Mouse (Mus musculus): ENCODE data around the gene Casp9. TPM values are rescaled to one million over a fixed set of nuclear protein-coding genes. Genes with fewer than 3 reads are reported as not detected.

The Casp9 gene
- polyA plus RNA-seq, 1 experiment from 2014 or later = 15.8 TPM

- WGBS = 90% methylated on average over 6 of the region's 6 CpGs
- Histone ChIP-seq H3K36me3 (ENCODE audit: control insufficient read depth, insufficient read depth) (no peaks in the 10 kb centered on the region), H3K4me1 (replicated peaks; ENCODE audit: control insufficient read depth, insufficient read depth, low read length) (no peaks in the 10 kb centered on the region), H3K27me3 (replicated peaks; ENCODE audit: control insufficient read depth, insufficient read depth, low read length) (no peaks in the 10 kb centered on the region), H3K27ac (ENCODE audit: low read length) (no peak within 1 kb of the TSS), H3K9me3 (ENCODE audit: control insufficient read depth, low read length) (no peaks in the 10 kb centered on the region), H3K4me2 (ENCODE audit: low read length) (no peak within 1 kb of the TSS), H3K9ac (replicated peaks; ENCODE audit: low read depth, low read length) (no peak within 1 kb of the TSS), H3K4me3 (replicated peaks; ENCODE audit: low read length) (no peak within 1 kb of the TSS)
- no peak for ATAC-seq
Measured at GRCm38 (mm10) chr4:141845999-141846398, 52.6 kb downstream of the Casp9 start, which contains the start of gene Ctrc. Gene Ctrc, minus strand, starts transcription at chr4:141846359.

- Histone ChIP-seq H3K9ac (replicated peaks; ENCODE audit: low read depth, low read length) (no peak overlapping the region), H3K27me3 (replicated peaks; ENCODE audit: control insufficient read depth, insufficient read depth, low read length) (no peaks in the 10 kb centered on the region), H3K9me3 (ENCODE audit: control insufficient read depth, low read length) (no peaks in the 10 kb centered on the region), H3K4me3 (replicated peaks; ENCODE audit: low read length) (no peak overlapping the region), H3K27ac (ENCODE audit: low read length) (no peak overlapping the region), H3K36me3 (ENCODE audit: control insufficient read depth, insufficient read depth) (no peaks in the 10 kb centered on the region), H3K4me1 (replicated peaks; ENCODE audit: control insufficient read depth, insufficient read depth, low read length) (no peaks in the 10 kb centered on the region; the same call in 1 of the 2 replicates), H3K4me2 (ENCODE audit: low read length) (no peak overlapping the region)
- ATAC-seq = no peak
- 67% methylated on average over 9 of the region's 9 CpGs for WGBS
Measured at GRCm38 (mm10) chr4:141853437-141853836, 60.0 kb downstream of the Casp9 start.

- Histone ChIP-seq H3K4me1 (replicated peaks; ENCODE audit: control insufficient read depth, insufficient read depth, low read length) (no peaks in the 10 kb centered on the region; the same call in 1 of the 2 replicates), H3K27ac (ENCODE audit: low read length) (no peak overlapping the region), H3K36me3 (ENCODE audit: control insufficient read depth, insufficient read depth) (no peaks in the 10 kb centered on the region), H3K9ac (replicated peaks; ENCODE audit: low read depth, low read length) (no peak overlapping the region), H3K9me3 (ENCODE audit: control insufficient read depth, low read length) (no peaks in the 10 kb centered on the region), H3K4me2 (ENCODE audit: low read length) (no peak overlapping the region), H3K27me3 (replicated peaks; ENCODE audit: control insufficient read depth, insufficient read depth, low read length) (no peaks in the 10 kb centered on the region), H3K4me3 (replicated peaks; ENCODE audit: low read length) (no peak overlapping the region)
- ATAC-seq = peak; percentile 76
- WGBS = 13% methylated on average over 10 of the region's 10 CpGs
Measured at GRCm38 (mm10) chr4:141857422-141857930, 64.1 kb downstream of the Casp9 start.

GRCm38 (mm10) chr4:141858501-141858900, 65.1 kb downstream of the Casp9 start:
- no peaks in the 10 kb centered on the region for H3K36me3 ChIP-seq (ENCODE audit: control insufficient read depth, insufficient read depth)
- H3K9ac ChIP-seq (replicated peaks; ENCODE audit: low read depth, low read length) = no peak overlapping the region
- no peaks in the 10 kb centered on the region for H3K27me3 ChIP-seq (replicated peaks; ENCODE audit: control insufficient read depth, insufficient read depth, low read length)
- H3K27ac ChIP-seq (ENCODE audit: low read length) = no peak overlapping the region
- no peaks in the 10 kb centered on the region; the same call in 1 of the 2 replicates for H3K4me1 ChIP-seq (replicated peaks; ENCODE audit: control insufficient read depth, insufficient read depth, low read length)
- no peak overlapping the region for H3K4me3 ChIP-seq (replicated peaks; ENCODE audit: low read length)
- H3K9me3 ChIP-seq (ENCODE audit: control insufficient read depth, low read length) = no peaks in the 10 kb centered on the region
- H3K4me2 ChIP-seq (ENCODE audit: low read length) = no peak overlapping the region
- 79% methylated on average over 20 of the region's 20 CpGs for WGBS
- no peak for ATAC-seq

- no peak for ATAC-seq
- H3K27me3 ChIP-seq (replicated peaks; ENCODE audit: control insufficient read depth, insufficient read depth, low read length) = no peaks in the 10 kb centered on the region
- H3K9ac ChIP-seq (replicated peaks; ENCODE audit: low read depth, low read length) = no peak overlapping the region
- 93% methylated on average over 14 of the region's 14 CpGs for WGBS
- no peak overlapping the region for H3K4me3 ChIP-seq (replicated peaks; ENCODE audit: low read length)
- H3K4me1 ChIP-seq (replicated peaks; ENCODE audit: control insufficient read depth, insufficient read depth, low read length) = no peaks in the 10 kb centered on the region; the same call in 1 of the 2 replicates
- H3K36me3 ChIP-seq (ENCODE audit: control insufficient read depth, insufficient read depth) = no peaks in the 10 kb centered on the region
- H3K4me2 ChIP-seq (ENCODE audit: low read length) = no peak overlapping the region
- H3K27ac ChIP-seq (ENCODE audit: low read length) = no peak overlapping the region
- no peaks in the 10 kb centered on the region for H3K9me3 ChIP-seq (ENCODE audit: control insufficient read depth, low read length)
Measured at GRCm38 (mm10) chr4:141859351-141859750, 65.9 kb downstream of the Casp9 start.

- Histone ChIP-seq H3K36me3 (ENCODE audit: control insufficient read depth, insufficient read depth) (no peaks in the 10 kb centered on the region), H3K27ac (ENCODE audit: low read length) (no peak overlapping the region), H3K9ac (replicated peaks; ENCODE audit: low read depth, low read length) (no peak overlapping the region), H3K4me2 (ENCODE audit: low read length) (no peak overlapping the region), H3K27me3 (replicated peaks; ENCODE audit: control insufficient read depth, insufficient read depth, low read length) (no peaks in the 10 kb centered on the region), H3K9me3 (ENCODE audit: control insufficient read depth, low read length) (no peaks in the 10 kb centered on the region), H3K4me1 (replicated peaks; ENCODE audit: control insufficient read depth, insufficient read depth, low read length) (no peaks in the 10 kb centered on the region; the same call in 1 of the 2 replicates), H3K4me3 (replicated peaks; ENCODE audit: low read length) (no peak overlapping the region)
- ATAC-seq = no peak
- WGBS = 79% methylated on average over 19 of the region's 19 CpGs
Measured at GRCm38 (mm10) chr4:141860246-141860841, 66.9 kb downstream of the Casp9 start.

GRCm38 (mm10) chr4:141861591-141862295, 68.3 kb downstream of the Casp9 start:
- WGBS = 91% methylated on average over 17 of the region's 17 CpGs
- peaks cover 6% of the 10 kb centered on the region for H3K4me1 ChIP-seq (replicated peaks; ENCODE audit: control insufficient read depth, insufficient read depth, low read length)
- no peaks in the 10 kb centered on the region for H3K36me3 ChIP-seq (ENCODE audit: control insufficient read depth, insufficient read depth)
- no peak overlapping the region for H3K27ac ChIP-seq (ENCODE audit: low read length)
- ATAC-seq = no peak
- no peaks in the 10 kb centered on the region for H3K27me3 ChIP-seq (replicated peaks; ENCODE audit: control insufficient read depth, insufficient read depth, low read length)
- H3K4me3 ChIP-seq (replicated peaks; ENCODE audit: low read length) = no peak overlapping the region
- H3K4me2 ChIP-seq (ENCODE audit: low read length) = no peak overlapping the region
- H3K9me3 ChIP-seq (ENCODE audit: control insufficient read depth, low read length) = no peaks in the 10 kb centered on the region
- no peak overlapping the region for H3K9ac ChIP-seq (replicated peaks; ENCODE audit: low read depth, low read length)

- H3K27ac ChIP-seq (ENCODE audit: low read length) = no peak overlapping the region
- no peaks in the 10 kb centered on the region for H3K27me3 ChIP-seq (replicated peaks; ENCODE audit: control insufficient read depth, insufficient read depth, low read length)
- H3K4me3 ChIP-seq (replicated peaks; ENCODE audit: low read length) = no peak overlapping the region
- no peak overlapping the region for H3K4me2 ChIP-seq (ENCODE audit: low read length)
- H3K36me3 ChIP-seq (ENCODE audit: control insufficient read depth, insufficient read depth) = no peaks in the 10 kb centered on the region
- H3K9me3 ChIP-seq (ENCODE audit: control insufficient read depth, low read length) = no peaks in the 10 kb centered on the region
- H3K9ac ChIP-seq (replicated peaks; ENCODE audit: low read depth, low read length) = no peak overlapping the region
- H3K4me1 ChIP-seq (replicated peaks; ENCODE audit: control insufficient read depth, insufficient read depth, low read length) = peaks cover 17% of the 10 kb centered on the region
- 79% methylated on average over 5 of the region's 5 CpGs for WGBS
- ATAC-seq = no peak
Measured at GRCm38 (mm10) chr4:141862867-141863266, 69.5 kb downstream of the Casp9 start.

- Histone ChIP-seq H3K27me3 (replicated peaks; ENCODE audit: control insufficient read depth, insufficient read depth, low read length) (no peaks in the 10 kb centered on the region), H3K4me1 (replicated peaks; ENCODE audit: control insufficient read depth, insufficient read depth, low read length) (peaks cover 18% of the 10 kb centered on the region), H3K4me3 (replicated peaks; ENCODE audit: low read length) (no peak overlapping the region), H3K27ac (ENCODE audit: low read length) (no peak overlapping the region), H3K36me3 (ENCODE audit: control insufficient read depth, insufficient read depth) (no peaks in the 10 kb centered on the region), H3K9me3 (ENCODE audit: control insufficient read depth, low read length) (no peaks in the 10 kb centered on the region), H3K4me2 (ENCODE audit: low read length) (no peak overlapping the region), H3K9ac (replicated peaks; ENCODE audit: low read depth, low read length) (no peak overlapping the region)
- WGBS = 92% methylated on average over 7 of the region's 7 CpGs
- ATAC-seq = no peak
Measured at GRCm38 (mm10) chr4:141863726-141864280, 70.4 kb downstream of the Casp9 start.

Measured in forebrain, embryonic 16.5 days (tissue).